Mouse (Mus musculus): ENCODE data around the gene Zfr2. TPM values are rescaled to one million over a fixed set of nuclear protein-coding genes. Genes with fewer than 3 reads are reported as not detected.

Zfr2 gene
- polyA plus RNA-seq, 1 experiment from 2014 or later = 2.1 TPM

DNA sequence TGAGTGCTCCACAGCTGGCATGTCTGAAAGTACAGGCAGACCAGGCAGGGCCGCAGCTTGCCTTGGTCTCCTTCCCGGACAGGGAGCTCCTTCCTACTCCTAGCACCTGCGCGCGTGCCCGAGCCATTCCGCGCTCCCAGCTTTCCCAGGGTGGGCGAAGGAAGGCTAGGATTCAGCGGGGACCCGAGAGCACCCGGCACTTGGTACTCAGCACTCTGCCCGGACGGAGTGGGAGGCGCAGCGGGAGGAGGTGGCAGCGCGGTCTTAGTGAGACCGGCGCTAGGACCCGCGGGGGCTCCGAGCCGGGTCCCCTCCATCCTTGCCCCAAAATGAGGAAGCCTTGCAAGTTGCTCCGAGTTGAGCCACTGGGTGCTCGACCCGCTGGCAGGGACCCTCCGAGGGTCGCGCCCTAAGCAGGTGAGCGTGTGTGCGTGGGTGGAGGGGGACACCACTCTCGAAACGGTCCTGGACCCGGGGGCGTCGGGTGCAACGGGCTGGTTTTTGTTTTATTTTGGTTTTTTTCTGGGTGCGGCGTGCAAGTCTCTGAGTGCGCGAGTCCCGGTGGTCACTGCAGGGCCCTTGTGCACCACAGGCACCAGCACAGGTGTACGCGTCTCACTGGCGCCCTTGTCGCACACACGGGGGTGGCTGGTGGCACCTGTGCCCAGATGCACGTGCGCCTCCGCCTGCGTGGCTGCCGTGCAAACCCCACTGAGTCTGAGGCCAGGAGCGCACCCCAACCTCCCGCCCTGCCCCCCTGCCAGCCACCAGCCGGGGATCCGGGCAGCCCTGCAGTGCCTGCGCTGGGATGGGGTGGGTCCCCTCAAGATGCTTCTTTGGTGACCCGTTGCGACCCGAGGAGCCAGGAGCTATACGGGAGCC lies 24.4 kb downstream of the Zfr2 start:
- Histone ChIP-seq H3K9me3 (ENCODE audit: control insufficient read depth, low read length) (peaks cover 5% of the 10 kb centered on the region; the same call in 1 of the 2 replicates), H3K27me3 (ENCODE audit: control insufficient read depth, insufficient read depth, low read length) (peaks cover 21% of the 10 kb centered on the region; the same call in 1 of the 2 replicates), H3K27ac (replicated peaks) (no peak overlapping the region), H3K4me2 (replicated peaks; ENCODE audit: low read depth) (peak overlapping the region; percentile 68), H3K36me3 (ENCODE audit: control insufficient read depth, insufficient read depth, low read length) (no peaks in the 10 kb centered on the region), H3K9ac (ENCODE audit: low read length) (peak overlapping the region; percentile 47; the same call in 1 of the 2 replicates), H3K4me3 (ENCODE audit: low read depth, low read length) (peak overlapping the region; percentile 39), H3K4me1 (replicated peaks; ENCODE audit: control insufficient read depth, insufficient read depth) (0 out of 2 replicates have a peak, but pooled peaks cover 6% of the 10 kb centered on the region)
- ATAC-seq (ENCODE audit: low FRiP score, low TSS enrichment) (no peak), DNase-seq (ENCODE audit: low spot score) (peak; percentile 39)
- TF ChIP-seq CTCF (IDR thresholded peaks at IDR 0.05; ENCODE audit: low read depth) (no peak), EP300 (optimal IDR thresholded peaks at IDR 0.05) (no peak)
- WGBS = 2% methylated on average over 62 of the region's 62 CpGs

DNA sequence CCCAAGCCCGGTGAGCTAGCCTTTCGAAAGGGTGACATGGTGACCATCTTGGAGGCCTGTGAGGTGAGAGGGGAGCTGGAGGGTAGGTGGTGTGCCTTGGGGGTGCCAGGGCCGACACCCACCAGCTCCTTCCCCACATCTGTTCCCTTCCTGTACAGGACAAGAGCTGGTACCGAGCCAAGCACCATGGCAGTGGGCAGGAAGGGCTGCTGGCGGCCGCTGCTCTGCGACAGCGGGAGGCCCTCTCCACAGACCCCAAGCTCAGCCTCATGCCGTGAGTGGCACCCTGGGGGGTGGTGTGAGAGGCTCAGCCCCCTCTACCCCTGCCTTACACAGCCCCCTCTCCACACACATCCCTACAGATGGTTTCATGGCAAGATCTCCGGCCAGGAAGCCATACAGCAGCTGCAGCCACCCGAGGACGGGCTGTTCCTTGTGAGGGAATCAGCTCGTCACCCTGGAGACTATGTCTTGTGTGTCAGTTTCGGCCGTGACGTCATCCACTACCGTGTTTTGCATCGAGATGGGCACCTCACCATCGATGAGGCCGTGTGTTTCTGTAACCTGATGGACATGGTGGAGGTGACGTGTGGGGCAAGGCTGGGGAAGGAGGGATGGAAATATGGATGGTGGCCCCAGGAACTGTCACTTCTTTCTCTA lies 26.4 kb downstream of the Zfr2 start:
- Histone ChIP-seq H3K27ac (replicated peaks) (no peak overlapping the region), H3K4me3 (ENCODE audit: low read depth, low read length) (no peak overlapping the region), H3K9ac (ENCODE audit: low read length) (peak overlapping the region; percentile 13; the same call in 1 of the 2 replicates), H3K27me3 (ENCODE audit: control insufficient read depth, insufficient read depth, low read length) (peaks cover 18% of the 10 kb centered on the region; the same call in 1 of the 2 replicates), H3K36me3 (ENCODE audit: control insufficient read depth, insufficient read depth, low read length) (0 out of 2 replicates have a peak, but pooled peaks cover 5% of the 10 kb centered on the region), H3K4me1 (replicated peaks; ENCODE audit: control insufficient read depth, insufficient read depth) (0 out of 2 replicates have a peak, but pooled peaks cover 3% of the 10 kb centered on the region), H3K4me2 (replicated peaks; ENCODE audit: low read depth) (no peak overlapping the region), H3K9me3 (ENCODE audit: control insufficient read depth, low read length) (peaks cover 5% of the 10 kb centered on the region; the same call in 1 of the 2 replicates)
- ATAC-seq (ENCODE audit: low FRiP score, low TSS enrichment) (no peak), DNase-seq (ENCODE audit: low spot score) (no peak)
- TF ChIP-seq CTCF (IDR thresholded peaks at IDR 0.05; ENCODE audit: low read depth) = no peak
- no peak for TF ChIP-seq EP300 (optimal IDR thresholded peaks at IDR 0.05)
- 38% methylated on average over 21 of the region's 21 CpGs for WGBS

DNA sequence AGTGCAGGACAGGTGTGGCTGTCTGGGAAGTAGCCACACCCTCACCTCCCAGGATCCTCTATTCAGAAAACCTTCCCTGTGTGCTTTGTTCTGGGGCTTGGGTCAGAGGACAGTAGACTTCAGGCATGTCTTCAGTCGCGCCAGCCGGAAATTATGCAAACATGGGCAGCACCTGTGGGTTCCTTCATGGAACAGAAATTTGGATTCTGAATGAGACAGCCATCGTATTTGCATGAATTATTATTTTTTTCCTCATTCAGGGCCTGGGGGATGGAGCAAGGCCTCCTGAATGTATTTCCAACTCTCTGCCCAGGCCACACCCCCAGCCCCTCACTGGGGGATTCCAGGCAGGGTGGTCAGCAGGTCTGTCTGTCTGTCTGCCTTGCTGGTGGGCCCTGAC lies 28.1 kb downstream of the Zfr2 start:
- Histone ChIP-seq H3K27me3 (ENCODE audit: control insufficient read depth, insufficient read depth, low read length) (peaks cover 18% of the 10 kb centered on the region; the same call in 1 of the 2 replicates), H3K9me3 (ENCODE audit: control insufficient read depth, low read length) (peaks cover 5% of the 10 kb centered on the region; the same call in 1 of the 2 replicates), H3K4me3 (ENCODE audit: low read depth, low read length) (no peak overlapping the region), H3K9ac (ENCODE audit: low read length) (no peak overlapping the region), H3K27ac (replicated peaks) (no peak overlapping the region), H3K36me3 (ENCODE audit: control insufficient read depth, insufficient read depth, low read length) (peaks cover 10% of the 10 kb centered on the region; the same call in 1 of the 2 replicates), H3K4me2 (replicated peaks; ENCODE audit: low read depth) (no peak overlapping the region), H3K4me1 (replicated peaks; ENCODE audit: control insufficient read depth, insufficient read depth) (0 out of 2 replicates have a peak, but pooled peaks cover 3% of the 10 kb centered on the region)
- TF ChIP-seq CTCF (IDR thresholded peaks at IDR 0.05; ENCODE audit: low read depth) = no peak
- TF ChIP-seq EP300 (optimal IDR thresholded peaks at IDR 0.05) = no peak
- DNase-seq (ENCODE audit: low spot score) (no peak), ATAC-seq (ENCODE audit: low FRiP score, low TSS enrichment) (no peak)
- WGBS = 78% methylated on average over 4 of the region's 4 CpGs

DNA sequence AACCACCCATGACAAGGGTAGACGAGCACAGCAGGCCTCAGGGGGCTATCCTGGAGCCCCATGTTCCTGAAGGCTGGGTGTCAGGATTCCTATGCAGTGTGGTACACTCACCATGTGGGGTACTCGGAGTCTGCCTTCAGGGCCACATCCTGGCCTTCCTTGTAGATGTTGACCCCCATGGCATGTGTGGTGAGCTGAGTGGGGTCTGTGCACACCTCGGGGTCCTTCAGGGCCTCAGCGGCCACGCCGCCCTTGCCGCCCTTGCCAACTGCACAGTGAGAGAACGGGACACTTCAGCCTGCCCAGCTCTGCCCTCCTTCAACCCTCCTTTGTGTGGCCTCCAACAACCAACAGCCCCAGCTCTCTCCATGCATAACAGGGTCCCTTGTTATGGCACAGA lies 32.6 kb downstream of the Zfr2 start:
- ATAC-seq (ENCODE audit: low FRiP score, low TSS enrichment) = no peak
- no peak for TF ChIP-seq CTCF (IDR thresholded peaks at IDR 0.05; ENCODE audit: low read depth)
- TF ChIP-seq EP300 (optimal IDR thresholded peaks at IDR 0.05) = no peak
- no peak for DNase-seq (ENCODE audit: low spot score)
- no peak overlapping the region for H3K9ac ChIP-seq (ENCODE audit: low read length)
- WGBS = 91% methylated on average over 8 of the region's 8 CpGs
- H3K4me1 ChIP-seq (replicated peaks; ENCODE audit: control insufficient read depth, insufficient read depth) = peaks cover 2% of the 10 kb centered on the region; the same call in 1 of the 2 replicates
- H3K27me3 ChIP-seq (ENCODE audit: control insufficient read depth, insufficient read depth, low read length) = no peaks in the 10 kb centered on the region
- peak overlapping the region; percentile 64; the same call in 1 of the 2 replicates for H3K4me2 ChIP-seq (replicated peaks; ENCODE audit: low read depth)
- no peak overlapping the region for H3K4me3 ChIP-seq (ENCODE audit: low read depth, low read length)
- peaks cover 2% of the 10 kb centered on the region; the same call in 1 of the 2 replicates for H3K9me3 ChIP-seq (ENCODE audit: control insufficient read depth, low read length)
- H3K27ac ChIP-seq (replicated peaks) = no peak overlapping the region
- H3K36me3 ChIP-seq (ENCODE audit: control insufficient read depth, insufficient read depth, low read length) = peaks cover 10% of the 10 kb centered on the region; the same call in 1 of the 2 replicates

DNA sequence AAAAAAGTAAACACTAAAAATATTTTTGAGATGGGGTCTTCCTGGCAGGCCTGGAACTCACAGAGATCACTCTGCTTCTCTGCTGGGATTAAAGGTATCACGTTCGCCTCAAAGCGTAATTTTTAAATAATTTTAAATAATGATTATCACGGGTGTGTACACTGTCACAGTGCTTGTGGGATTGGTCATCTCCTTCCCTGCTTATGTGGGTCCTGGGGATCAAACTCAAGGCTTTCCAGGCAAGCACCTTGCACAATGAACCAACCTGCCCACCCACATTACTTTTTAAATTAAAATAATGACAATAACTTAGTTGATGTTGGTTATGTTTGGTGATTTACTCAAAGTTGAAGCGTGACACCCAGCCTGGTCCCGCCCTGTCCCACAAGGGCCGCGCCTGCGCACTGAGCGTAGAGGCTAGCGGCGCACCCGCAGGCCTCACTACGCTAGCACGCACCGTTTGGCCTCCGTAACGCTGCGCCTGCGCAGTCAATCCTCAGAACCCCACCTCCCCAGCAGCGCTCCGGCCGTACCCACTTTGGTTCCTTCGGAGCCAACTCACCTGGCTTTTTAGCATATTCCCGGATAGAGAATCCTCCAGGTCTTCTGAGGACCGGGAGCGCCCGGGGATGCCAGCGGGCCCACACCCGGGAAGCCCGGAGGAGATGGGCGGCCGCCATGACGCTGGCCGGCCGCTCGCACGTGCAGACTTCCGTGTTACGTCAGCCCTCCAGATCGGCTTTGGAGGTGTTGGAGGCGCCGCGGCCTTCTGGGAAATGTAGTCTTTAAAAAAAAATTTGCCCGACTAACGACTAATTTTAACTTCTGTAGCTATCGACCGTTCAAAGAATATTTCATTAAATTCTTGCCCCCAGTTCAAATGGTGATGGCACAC lies 33.5 kb downstream of the Zfr2 start, which contains the start of the genes Mrpl54 and Apba3:
Gene Mrpl54, minus strand, starts transcription at position 724 of the 895 bp plus-strand sequence.
Gene Apba3, plus strand, starts transcription at position 750 of the 895 bp plus-strand sequence.
- TF ChIP-seq CTCF (IDR thresholded peaks at IDR 0.05; ENCODE audit: low read depth) (no peak), EP300 (optimal IDR thresholded peaks at IDR 0.05) (peak; percentile 85)
- Histone ChIP-seq H3K9me3 (ENCODE audit: control insufficient read depth, low read length) (no peaks in the 10 kb centered on the region), H3K4me2 (replicated peaks; ENCODE audit: low read depth) (peak within 1 kb of the TSS; percentile 64), H3K27ac (replicated peaks) (peak within 1 kb of the TSS; percentile 82), H3K9ac (ENCODE audit: low read length) (peak within 1 kb of the TSS; percentile 70), H3K4me3 (ENCODE audit: low read depth, low read length) (peak within 1 kb of the TSS; percentile 65), H3K36me3 (ENCODE audit: control insufficient read depth, insufficient read depth, low read length) (peaks cover 17% of the 10 kb centered on the region), H3K27me3 (ENCODE audit: control insufficient read depth, insufficient read depth, low read length) (no peaks in the 10 kb centered on the region), H3K4me1 (replicated peaks; ENCODE audit: control insufficient read depth, insufficient read depth) (peaks cover 2% of the 10 kb centered on the region; the same call in 1 of the 2 replicates)
- ATAC-seq (ENCODE audit: low FRiP score, low TSS enrichment) (peak; percentile 92), DNase-seq (ENCODE audit: low spot score) (peak; percentile 95)
- under 1% methylated on average over 48 of the region's 48 CpGs for WGBS

Data from stomach, postnatal 0 days (tissue).